Mouse (Mus musculus): ENCODE data around the gene Fbxo9. TPM values are rescaled to one million over a fixed set of nuclear protein-coding genes. Genes with fewer than 3 reads are reported as not detected.

The Fbxo9 gene
- polyA plus RNA-seq, 1 experiment: 48.8 TPM

- H3K36me3 ChIP-seq (ENCODE audit: control insufficient read depth, insufficient read depth, low read length): no peaks in the 10 kb centered on the region
- H3K4me3 ChIP-seq (ENCODE audit: control insufficient read depth, low read depth, low read length): no peak overlapping the region
- peaks cover 10% of the 10 kb centered on the region for H3K4me1 ChIP-seq (ENCODE audit: control insufficient read depth, insufficient read depth, low read length)
- no peaks in the 10 kb centered on the region for H3K27me3 ChIP-seq (ENCODE audit: control insufficient read depth, insufficient read depth, low read length)
- H3K27ac ChIP-seq (ENCODE audit: control insufficient read depth, insufficient read depth, low read depth, low read length): no peak overlapping the region
- TF ChIP-seq CTCF (IDR thresholded peaks at IDR 0.05; ENCODE audit: control insufficient read depth, insufficient read depth, insufficient replicate concordance, low read depth, low read length) (no peak), POLR2A (IDR thresholded peaks at IDR 0.05; ENCODE audit: control insufficient read depth, low read depth, low read length) (no peak)
These were observed 58.4 kb downstream of the Fbxo9 start for GRCm38 (mm10) chr9:78050452-78050970.

DNA sequence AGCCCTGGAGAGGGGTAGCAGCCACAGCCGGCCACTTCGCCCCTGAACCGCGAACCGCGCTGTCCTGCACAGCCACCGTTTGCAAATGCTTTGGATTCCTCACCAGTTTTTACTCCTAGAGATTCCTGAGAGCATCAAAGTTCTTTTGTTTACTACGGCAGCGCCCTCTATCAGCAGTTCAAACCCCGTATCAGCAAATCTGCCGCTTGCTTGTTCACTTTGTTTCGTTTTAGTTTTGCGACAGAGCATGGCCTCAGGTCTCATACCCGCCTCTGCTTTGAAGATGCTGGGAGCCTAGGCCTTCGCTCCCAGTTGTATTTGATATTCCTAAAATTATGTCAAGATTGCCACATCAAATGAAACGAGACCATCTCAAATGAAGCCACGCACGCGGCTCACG is 62.1 kb downstream of the Fbxo9 start:
- H3K27ac ChIP-seq (ENCODE audit: control insufficient read depth, insufficient read depth, low read depth, low read length): no peak overlapping the region
- peaks cover 10% of the 10 kb centered on the region for H3K4me1 ChIP-seq (ENCODE audit: control insufficient read depth, insufficient read depth, low read length)
- TF ChIP-seq POLR2A (IDR thresholded peaks at IDR 0.05; ENCODE audit: control insufficient read depth, low read depth, low read length) (no peak), CTCF (IDR thresholded peaks at IDR 0.05; ENCODE audit: control insufficient read depth, insufficient read depth, insufficient replicate concordance, low read depth, low read length) (no peak)
- H3K27me3 ChIP-seq (ENCODE audit: control insufficient read depth, insufficient read depth, low read length): no peaks in the 10 kb centered on the region
- no peaks in the 10 kb centered on the region for H3K36me3 ChIP-seq (ENCODE audit: control insufficient read depth, insufficient read depth, low read length)
- H3K4me3 ChIP-seq (ENCODE audit: control insufficient read depth, low read depth, low read length): peak overlapping the region; percentile 44

DNA sequence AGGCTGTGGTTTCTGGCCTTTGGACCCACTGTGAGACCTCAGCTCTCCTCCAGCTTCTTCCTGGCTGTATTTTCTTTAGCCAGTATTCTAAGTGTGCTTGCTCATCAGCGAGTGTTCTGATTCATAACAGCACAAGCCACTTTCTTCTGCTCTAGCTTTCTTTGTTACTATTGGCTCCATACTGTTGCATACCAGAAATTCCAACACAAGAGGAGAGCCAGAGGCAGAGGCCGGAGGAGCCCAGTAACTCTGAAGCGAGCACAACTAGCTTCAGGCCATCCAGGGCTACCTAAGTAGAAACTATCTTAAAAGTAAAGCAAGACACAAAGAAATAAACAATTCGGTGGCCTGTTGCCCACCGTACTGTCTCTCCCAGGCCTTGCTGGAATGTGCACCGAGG is 63.7 kb downstream of the Fbxo9 start:
- TF ChIP-seq POLR2A (IDR thresholded peaks at IDR 0.05; ENCODE audit: control insufficient read depth, low read depth, low read length) (no peak), CTCF (IDR thresholded peaks at IDR 0.05; ENCODE audit: control insufficient read depth, insufficient read depth, insufficient replicate concordance, low read depth, low read length) (no peak)
- Histone ChIP-seq H3K27ac (ENCODE audit: control insufficient read depth, insufficient read depth, low read depth, low read length) (no peak overlapping the region), H3K4me1 (ENCODE audit: control insufficient read depth, insufficient read depth, low read length) (peaks cover 10% of the 10 kb centered on the region)

DNA sequence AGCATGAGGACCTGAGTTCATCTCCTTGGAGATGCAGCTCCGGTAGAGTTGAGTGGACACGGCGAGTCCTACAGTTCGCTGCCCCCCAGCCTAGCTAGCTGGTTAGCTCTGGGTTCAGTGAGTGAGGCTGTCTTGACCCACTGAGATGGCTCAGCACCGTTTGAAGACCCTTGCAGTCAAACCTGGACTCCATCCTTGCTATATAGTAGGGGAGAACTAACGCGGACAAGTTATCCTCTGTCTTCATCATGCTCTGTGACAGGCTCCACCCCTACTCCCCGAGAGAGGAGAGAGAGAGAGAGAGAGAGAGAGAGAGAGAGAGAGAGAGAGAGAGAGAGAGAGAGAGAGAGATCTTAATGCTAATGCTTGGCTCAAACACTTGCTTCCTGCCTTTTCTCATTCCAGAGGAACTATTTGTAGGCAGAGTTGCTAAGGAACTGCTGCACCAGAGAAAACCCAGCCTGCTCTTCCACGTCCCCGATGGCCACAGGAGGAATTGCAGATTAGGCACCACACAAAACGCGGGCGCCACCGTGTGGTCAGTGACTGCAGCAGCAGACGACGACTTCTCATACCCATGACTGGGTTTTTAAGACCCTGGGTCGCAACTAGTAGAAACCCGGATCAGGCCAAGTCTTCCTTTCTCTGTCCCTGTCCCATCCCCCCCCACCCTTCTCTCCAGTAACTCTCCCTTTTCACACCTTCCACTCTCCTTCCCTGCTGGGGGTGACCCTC is 69.9 kb downstream of the Fbxo9 start:
- Histone ChIP-seq H3K4me1 (ENCODE audit: control insufficient read depth, insufficient read depth, low read length) (peaks cover 3% of the 10 kb centered on the region), H3K27me3 (ENCODE audit: control insufficient read depth, insufficient read depth, low read length) (no peaks in the 10 kb centered on the region), H3K36me3 (ENCODE audit: control insufficient read depth, insufficient read depth, low read length) (no peaks in the 10 kb centered on the region), H3K4me3 (ENCODE audit: control insufficient read depth, low read depth, low read length) (no peak overlapping the region; the same call in 1 of the 2 replicates), H3K27ac (ENCODE audit: control insufficient read depth, insufficient read depth, low read depth, low read length) (no peak overlapping the region)
- peak; percentile 100 for TF ChIP-seq CTCF (IDR thresholded peaks at IDR 0.05; ENCODE audit: control insufficient read depth, insufficient read depth, insufficient replicate concordance, low read depth, low read length)
- no peak for TF ChIP-seq POLR2A (IDR thresholded peaks at IDR 0.05; ENCODE audit: control insufficient read depth, low read depth, low read length)

More for the DNA sequence above, 63.7 kb downstream of the Fbxo9 start:
- Histone ChIP-seq H3K4me3 (ENCODE audit: control insufficient read depth, low read depth, low read length) (no peak overlapping the region), H3K36me3 (ENCODE audit: control insufficient read depth, insufficient read depth, low read length) (no peaks in the 10 kb centered on the region), H3K27me3 (ENCODE audit: control insufficient read depth, insufficient read depth, low read length) (no peaks in the 10 kb centered on the region)

GRCm38 (mm10) chr9:78035831-78036230 is 73.0 kb downstream of the Fbxo9 start:
- H3K27ac ChIP-seq (ENCODE audit: control insufficient read depth, insufficient read depth, low read depth, low read length): no peak overlapping the region

GRCm38 (mm10) chr9:78035296-78035695 is 73.6 kb downstream of the Fbxo9 start:
- Histone ChIP-seq H3K36me3 (ENCODE audit: control insufficient read depth, insufficient read depth, low read length) (no peaks in the 10 kb centered on the region), H3K4me1 (ENCODE audit: control insufficient read depth, insufficient read depth, low read length) (peaks cover 3% of the 10 kb centered on the region; the same call in 1 of the 2 replicates), H3K27ac (ENCODE audit: control insufficient read depth, insufficient read depth, low read depth, low read length) (no peak overlapping the region), H3K4me3 (ENCODE audit: control insufficient read depth, low read depth, low read length) (no peak overlapping the region), H3K27me3 (ENCODE audit: control insufficient read depth, insufficient read depth, low read length) (no peaks in the 10 kb centered on the region)
- no peak for TF ChIP-seq POLR2A (IDR thresholded peaks at IDR 0.05; ENCODE audit: control insufficient read depth, low read depth, low read length)
- no peak for TF ChIP-seq CTCF (IDR thresholded peaks at IDR 0.05; ENCODE audit: control insufficient read depth, insufficient read depth, insufficient replicate concordance, low read depth, low read length)

More at GRCm38 (mm10) chr9:78035831-78036230, 73.0 kb downstream of the Fbxo9 start:
- no peak for TF ChIP-seq POLR2A (IDR thresholded peaks at IDR 0.05; ENCODE audit: control insufficient read depth, low read depth, low read length)
- TF ChIP-seq CTCF (IDR thresholded peaks at IDR 0.05; ENCODE audit: control insufficient read depth, insufficient read depth, insufficient replicate concordance, low read depth, low read length): no peak
- H3K4me3 ChIP-seq (ENCODE audit: control insufficient read depth, low read depth, low read length): no peak overlapping the region
- no peaks in the 10 kb centered on the region for H3K36me3 ChIP-seq (ENCODE audit: control insufficient read depth, insufficient read depth, low read length)
- peaks cover 3% of the 10 kb centered on the region; the same call in 1 of the 2 replicates for H3K4me1 ChIP-seq (ENCODE audit: control insufficient read depth, insufficient read depth, low read length)
- H3K27me3 ChIP-seq (ENCODE audit: control insufficient read depth, insufficient read depth, low read length): no peaks in the 10 kb centered on the region

DNA sequence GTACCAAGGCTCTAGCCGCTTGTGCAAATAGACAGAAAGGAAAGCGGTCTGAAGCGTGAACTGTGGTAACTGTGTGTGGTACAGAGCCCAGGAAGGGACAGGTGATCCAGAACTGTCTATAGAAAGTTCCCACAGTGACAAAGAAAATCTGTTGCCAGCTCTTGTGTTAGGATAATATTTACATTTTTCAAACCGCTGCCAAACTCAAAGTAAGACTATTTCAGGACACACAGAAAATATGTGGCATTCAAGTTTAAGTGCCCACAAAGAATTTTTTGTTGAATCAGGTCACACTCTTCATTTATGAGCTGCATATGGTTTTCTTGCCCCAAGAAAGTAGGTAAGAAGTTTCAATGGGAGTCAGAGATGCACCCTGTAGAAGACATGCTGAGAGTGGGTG is 75.9 kb downstream of the Fbxo9 start:
- Histone ChIP-seq H3K27me3 (ENCODE audit: control insufficient read depth, insufficient read depth, low read length) (no peaks in the 10 kb centered on the region), H3K4me1 (ENCODE audit: control insufficient read depth, insufficient read depth, low read length) (no peaks in the 10 kb centered on the region), H3K36me3 (ENCODE audit: control insufficient read depth, insufficient read depth, low read length) (no peaks in the 10 kb centered on the region), H3K4me3 (ENCODE audit: control insufficient read depth, low read depth, low read length) (no peak overlapping the region), H3K27ac (ENCODE audit: control insufficient read depth, insufficient read depth, low read depth, low read length) (no peak overlapping the region)
- TF ChIP-seq POLR2A (IDR thresholded peaks at IDR 0.05; ENCODE audit: control insufficient read depth, low read depth, low read length) (no peak), CTCF (IDR thresholded peaks at IDR 0.05; ENCODE audit: control insufficient read depth, insufficient read depth, insufficient replicate concordance, low read depth, low read length) (no peak)

Other genes starting within 250 kb of the Fbxo9 start
- gene Elovl5, start 191.7 kb downstream of the Fbxo9 start, polyA plus RNA-seq (2012; rRNA removed): 54.1 and 74.7 TPM in 2 replicates
- gene Gcm1, start 57.1 kb downstream of the Fbxo9 start, polyA plus RNA-seq (2012; rRNA removed): not detected in 2 replicates
- gene Ick, start 127 bp upstream of the Fbxo9 start, polyA plus RNA-seq (2012; rRNA removed): 8.4 and 10.2 TPM in 2 replicates
- 29.3 and 38.7 TPM in 2 replicates for gene Gsta4, start 73.7 kb upstream of the Fbxo9 start, polyA plus RNA-seq (2012; rRNA removed)
- gene Gsta1, start 121.6 kb upstream of the Fbxo9 start, polyA plus RNA-seq (2012; rRNA removed): 0.18 TPM in 1 of 2 replicates, not detected in the other
- not detected in 2 replicates for gene Gm3776, start 148.1 kb upstream of the Fbxo9 start, polyA plus RNA-seq (2012; rRNA removed)
- not detected in 2 replicates for gene Gm10639, start 180.9 kb upstream of the Fbxo9 start, polyA plus RNA-seq (2012; rRNA removed)
- gene Omt2a, start 205.7 kb upstream of the Fbxo9 start, polyA plus RNA-seq (2012; rRNA removed): not detected in 2 replicates
- not detected in 2 replicates for gene Omt2b, start 218.5 kb upstream of the Fbxo9 start, polyA plus RNA-seq (2012; rRNA removed)
- 8.7 and 12.8 TPM in 2 replicates for gene Gsta2, start 246.7 kb upstream of the Fbxo9 start, polyA plus RNA-seq (2012; rRNA removed)

Measured in testis, adult 2 months (tissue).